Mouse (Mus musculus) small intestine, adult 2 months (tissue): ENCODE results near the gene Sez6l.

Experiments
- CTCF ChIP-seq: fragments of 200-500 bp; IDR thresholded peaks from 2 replicates; pipeline ENCODE4 v1.5.1; 2012; ENCODE audit warnings: low read depth, mild to moderate bottlenecking, control low read depth, inconsistent platforms, low read length, moderate library complexity, mixed read lengths; ENCODE audit not compliant: insufficient replicate concordance, insufficient read length; ENCODE audit errors: extremely low read depth
- POLR2A ChIP-seq: fragments of 200-500 bp; IDR thresholded peaks from 2 replicates; pipeline ENCODE4 v1.6.1; 2012; ENCODE audit warnings: low read depth, mild to moderate bottlenecking, control low read depth, inconsistent platforms, low read length, moderate library complexity

GRCm38 (mm10) chr5:112486415-112486814 is 90.6 kb downstream of the Sez6l start:
- no peak for TF ChIP-seq CTCF
- no peak for TF ChIP-seq POLR2A
